Mouse (Mus musculus): ENCODE data around the gene Xlr5a. TPM values are rescaled to one million over a fixed set of nuclear protein-coding genes. Genes with fewer than 3 reads are reported as not detected.
"Not testable (repeated sequence)": the region's sequence is repeated elsewhere in the genome, so short reads cannot be mapped to it uniquely, and the experiment has no call there.

Gene Xlr5a
- total RNA-seq (2021) = under 1 TPM in 1 of 2 experiments, not detected in 1; 0.33 TPM

DNA sequence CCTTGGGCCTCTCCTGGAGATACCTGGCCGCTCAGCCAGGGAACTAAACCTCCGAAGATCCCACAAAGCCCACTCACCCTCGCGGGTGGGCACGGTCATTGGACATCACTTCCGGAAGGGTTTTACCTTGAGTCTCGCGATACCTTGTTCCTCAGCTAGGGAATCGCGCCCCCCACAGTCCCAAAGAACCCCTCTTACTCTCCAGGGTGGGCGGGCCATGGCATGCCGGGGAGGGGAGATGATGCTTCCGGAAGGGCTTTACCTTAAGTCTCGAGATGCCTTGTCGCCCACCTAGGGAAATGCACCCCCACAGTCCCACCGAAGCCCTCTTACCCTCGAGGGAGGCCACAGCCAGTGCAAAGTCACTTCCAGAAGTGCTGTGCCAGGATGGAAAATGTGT lies at the start of gene Xlr5a, which contains the start of gene Xlr5c:
Gene Xlr5a, minus strand, starts transcription at position 101 of the 400 bp plus-strand sequence.
Gene Xlr5c, minus strand, starts transcription at position 101 of the 400 bp plus-strand sequence.
- DNase-seq = not testable (repeated sequence)

DNA sequence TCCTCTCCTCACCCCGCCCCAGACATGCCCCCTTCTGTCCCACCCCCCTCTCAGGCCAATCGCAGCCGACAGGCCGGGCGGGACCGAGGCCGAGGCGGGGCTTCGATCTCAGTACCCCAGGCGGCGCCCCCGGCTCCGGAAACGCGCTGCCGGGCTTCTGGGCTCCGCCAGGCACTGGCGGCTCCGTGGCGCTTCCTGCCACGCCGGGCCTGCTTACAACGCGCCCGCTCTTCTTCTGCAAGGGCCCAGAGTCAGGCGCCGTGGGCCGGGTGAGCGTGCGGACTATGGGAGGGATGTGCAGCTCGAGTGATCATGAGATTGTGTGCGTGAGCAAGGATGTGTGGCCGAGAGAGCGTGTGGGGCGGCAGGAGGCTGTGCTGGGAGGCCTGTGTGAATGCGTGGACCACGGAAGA lies 49.7 kb upstream of the Xlr5a start, which contains the start of gene Zfp275:
Gene Zfp275, plus strand, starts transcription at position 139 of the 413 bp plus-strand sequence.
- peak; percentile 67 to 68 for DNase-seq

DNA sequence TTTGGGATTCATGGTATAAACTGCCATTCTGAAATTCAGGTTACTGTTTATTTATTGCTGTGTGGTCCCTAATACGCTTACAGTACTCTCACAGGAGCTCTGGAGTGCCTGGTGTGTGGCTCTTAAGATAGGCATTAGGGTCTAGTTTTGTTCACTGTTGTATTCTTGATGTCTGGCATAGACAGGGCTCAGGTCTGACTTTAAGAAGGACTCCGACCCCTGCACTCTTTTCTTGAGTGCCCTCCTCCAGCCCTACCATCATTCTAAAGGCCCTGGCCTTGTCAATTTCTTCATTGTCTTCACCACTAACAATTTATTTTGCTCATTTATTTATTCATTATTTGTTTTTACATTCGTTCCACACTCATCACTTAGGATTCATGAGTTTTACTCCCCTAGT lies 49.3 kb upstream of the Xlr5a start:
- DNase-seq = no peak

DNA sequence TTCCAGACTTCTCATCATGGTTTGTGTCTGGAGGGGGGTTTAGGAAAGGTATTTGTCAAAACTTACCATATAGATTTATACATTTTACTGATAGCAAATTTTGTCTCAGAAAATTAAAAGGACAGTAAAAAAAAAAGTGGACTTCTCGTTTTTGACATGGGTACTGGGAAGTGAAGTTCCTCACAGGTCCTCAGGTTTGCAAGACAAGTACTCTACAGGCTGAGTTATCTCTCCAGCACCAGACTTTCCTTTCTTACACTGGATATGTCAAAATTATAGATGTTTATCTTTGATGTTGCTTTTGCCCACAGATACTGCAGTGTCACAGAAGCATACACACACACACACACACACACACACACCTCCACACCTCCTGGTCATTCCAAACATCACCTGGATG lies 48.7 kb upstream of the Xlr5a start:
- DNase-seq = no peak

DNA sequence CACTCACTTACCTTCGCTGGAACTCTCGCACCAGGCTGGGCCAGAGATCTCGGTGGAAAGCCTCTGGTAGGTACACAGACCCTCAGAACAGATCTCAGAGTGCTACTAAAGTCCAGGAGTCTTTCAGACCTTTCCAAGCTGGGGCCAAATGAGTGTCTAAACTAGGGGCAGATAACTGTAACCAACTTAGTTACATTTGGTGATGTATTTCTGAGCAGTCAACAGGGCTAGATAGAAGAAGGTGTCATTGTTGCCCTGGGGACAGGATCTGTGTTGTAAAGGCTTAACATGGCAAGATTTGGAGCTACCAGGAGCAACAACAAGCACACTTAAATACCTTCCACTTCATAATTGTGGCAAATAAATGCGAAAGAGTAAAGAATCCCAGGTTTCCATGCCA lies 44.0 kb upstream of the Xlr5a start, which contains the start of gene Gm45015:
Gene Gm45015, minus strand, starts transcription at position 101 of the 400 bp plus-strand sequence.
- DNase-seq = no peak

DNA sequence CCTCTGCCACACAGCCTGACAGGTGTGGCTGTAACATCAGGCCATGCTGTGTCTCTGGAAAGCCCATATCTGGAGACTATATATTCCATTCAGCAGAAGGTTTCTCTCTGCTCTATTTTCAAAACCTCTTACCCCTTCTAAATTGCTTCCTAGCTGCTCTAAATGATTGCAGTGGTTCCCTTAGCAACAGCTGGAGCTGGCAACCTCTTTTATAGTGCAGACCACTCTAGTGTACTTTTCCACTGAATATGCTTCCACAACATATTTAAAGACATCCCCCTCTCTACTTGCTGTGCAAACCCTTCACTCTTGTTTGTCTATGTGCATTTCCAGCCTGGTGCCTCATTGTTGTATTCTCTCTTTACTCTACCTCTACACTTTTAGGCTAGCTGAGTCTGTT lies 40.8 kb upstream of the Xlr5a start:
- DNase-seq = no peak

DNA sequence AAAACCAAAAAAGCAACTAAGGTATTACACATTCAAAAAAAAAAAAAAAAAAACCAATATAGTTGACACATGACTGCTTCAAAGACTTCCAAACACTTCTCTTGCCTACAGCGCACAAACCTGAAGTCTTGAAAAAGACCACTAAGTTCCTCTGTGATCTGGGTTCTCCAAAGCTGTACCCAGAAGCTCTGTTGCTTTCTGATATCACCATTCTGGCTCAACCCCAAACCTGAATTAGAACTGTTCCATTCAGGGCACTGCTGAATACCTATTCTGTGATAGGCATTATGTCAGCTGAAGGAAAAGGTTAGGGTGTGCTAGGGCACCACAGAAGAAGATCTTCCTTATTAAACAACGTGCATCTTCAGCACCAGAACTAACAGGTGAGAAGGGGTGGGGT lies 34.4 kb upstream of the Xlr5a start:
- DNase-seq = no peak

DNA sequence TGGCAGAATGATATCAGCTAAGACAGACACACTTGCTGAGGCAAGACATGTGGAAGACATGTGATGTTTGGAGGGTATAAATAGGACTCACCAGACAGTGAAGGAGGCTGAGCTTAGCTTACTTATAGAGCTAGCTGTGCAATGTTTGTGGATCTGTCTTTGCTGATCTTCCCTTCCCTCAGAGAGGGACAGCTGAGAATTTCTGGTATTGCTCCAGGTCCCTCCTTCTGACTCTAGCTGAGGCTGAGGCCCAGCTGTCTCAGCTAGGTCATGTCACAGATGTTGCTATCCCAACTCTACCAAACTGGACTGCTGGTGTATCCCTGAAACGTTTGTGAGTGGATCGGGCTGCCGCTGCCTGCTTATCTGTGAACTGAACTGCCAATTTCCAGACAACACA lies 28.3 kb upstream of the Xlr5a start:
- DNase-seq = no peak

DNA sequence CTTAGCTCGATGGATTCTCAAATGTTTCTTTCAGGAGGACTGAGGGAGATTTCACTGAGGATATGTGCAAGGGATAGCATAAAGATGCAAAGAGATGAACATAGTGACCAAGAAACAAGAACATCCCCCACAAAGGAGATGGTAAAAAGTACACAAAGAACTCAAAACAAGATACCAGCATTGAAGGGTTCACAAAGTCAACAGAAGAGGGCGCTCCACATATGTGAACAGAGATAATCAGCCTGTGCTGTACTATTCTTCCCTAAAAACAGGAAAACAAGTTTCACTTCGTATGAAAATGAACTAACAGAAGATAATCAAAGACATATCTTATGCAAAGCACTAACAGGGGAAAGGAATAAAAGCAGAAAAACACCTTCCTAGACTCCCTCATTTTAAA lies 19.7 kb upstream of the Xlr5a start:
- peak in 1 of 2 experiments; percentile 10 for DNase-seq

DNA sequence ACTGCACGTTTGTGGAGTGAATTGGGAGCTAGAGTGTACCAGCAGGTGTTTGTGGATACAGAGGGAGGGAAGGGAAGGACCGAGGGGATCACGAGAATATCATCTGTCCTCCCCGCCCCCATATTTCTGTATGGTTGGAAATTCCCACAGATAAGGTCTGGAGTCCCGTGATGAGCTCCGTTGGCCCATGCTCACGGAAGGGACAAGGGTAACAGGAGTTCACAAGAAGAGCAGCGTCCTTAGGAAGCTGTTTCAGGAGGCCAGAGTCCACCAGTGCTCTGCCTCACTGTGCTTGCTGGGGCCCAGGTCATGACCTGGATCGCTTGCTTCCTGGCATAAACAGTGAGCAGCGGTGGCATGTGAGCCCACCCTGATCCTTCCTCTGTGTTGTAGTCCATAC lies 3.0 kb upstream of the Xlr5a start:
- not testable (repeated sequence) for DNase-seq

DNA sequence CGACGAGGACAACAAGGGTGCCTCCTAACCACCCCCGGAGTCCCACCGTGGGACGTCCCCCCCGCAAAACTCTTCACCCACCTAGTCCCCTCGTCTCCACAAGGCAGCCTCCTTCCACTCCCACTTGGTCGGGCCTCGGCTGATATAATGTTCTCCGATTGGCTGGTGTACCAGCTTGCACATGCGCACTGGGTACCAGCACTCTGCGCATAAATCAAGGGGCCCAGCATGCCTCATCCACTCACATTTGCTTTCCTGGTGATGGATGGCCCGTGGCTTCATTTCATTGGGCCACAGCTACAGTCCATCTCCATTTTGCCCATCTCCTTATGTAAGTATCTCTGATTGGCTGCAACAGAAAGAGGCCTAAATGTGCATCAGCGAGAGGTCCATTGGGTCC lies 27.5 kb downstream of the Xlr5a start, which contains the start of gene Xlr3c:
Gene Xlr3c, minus strand, starts transcription at position 121 of the 400 bp plus-strand sequence.
- DNase-seq = not testable (repeated sequence)

DNA sequence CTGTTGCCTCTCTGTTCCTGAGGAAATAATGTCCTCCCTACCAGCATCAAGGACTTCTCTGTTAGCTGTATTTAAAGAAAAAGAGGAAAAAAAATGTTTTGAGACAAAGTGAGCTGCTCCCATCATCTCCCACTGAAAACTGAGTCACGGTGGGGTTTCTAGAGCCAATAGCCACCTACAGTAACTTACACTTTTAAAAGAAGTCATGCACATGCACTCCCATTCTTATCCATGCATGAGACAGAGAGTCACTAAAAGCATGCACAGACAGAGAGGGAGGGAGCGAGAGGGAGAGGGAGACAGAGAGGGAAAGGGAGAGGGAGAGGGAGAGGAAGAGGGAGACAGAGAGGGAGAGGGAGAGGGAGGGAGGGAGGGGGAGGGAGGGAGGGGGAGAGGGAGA lies 30.3 kb downstream of the Xlr5a start:
- DNase-seq = not testable (repeated sequence)

DNA sequence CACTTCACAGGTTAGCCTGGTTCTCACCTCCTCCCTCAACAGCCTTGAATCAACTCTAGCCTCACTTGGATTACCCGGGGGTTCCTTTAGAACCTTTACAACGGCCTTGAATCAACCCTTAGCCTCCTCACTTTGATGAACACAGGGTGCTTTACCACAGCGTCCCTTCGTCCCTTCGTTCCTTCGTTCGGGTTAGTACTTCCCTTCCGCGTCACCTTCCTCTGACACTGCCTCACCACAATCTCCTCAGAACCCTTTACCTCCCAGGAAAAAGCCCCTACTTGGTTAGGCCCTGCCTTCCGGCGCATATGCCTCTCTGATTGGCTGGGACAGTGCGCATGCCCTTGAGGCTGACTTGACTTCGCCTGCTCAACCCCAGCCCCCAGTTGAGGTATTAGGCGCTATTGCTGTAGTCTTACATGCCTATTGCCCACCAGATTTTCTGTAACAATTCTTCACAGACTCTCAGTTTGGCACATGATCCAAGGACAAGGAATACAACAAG lies 49.9 kb downstream of the Xlr5a start, which contains the start of gene Xlr4c:
Gene Xlr4c, minus strand, starts transcription at position 310 of the 505 bp plus-strand sequence.
- DNase-seq = not testable (repeated sequence)

DNA sequence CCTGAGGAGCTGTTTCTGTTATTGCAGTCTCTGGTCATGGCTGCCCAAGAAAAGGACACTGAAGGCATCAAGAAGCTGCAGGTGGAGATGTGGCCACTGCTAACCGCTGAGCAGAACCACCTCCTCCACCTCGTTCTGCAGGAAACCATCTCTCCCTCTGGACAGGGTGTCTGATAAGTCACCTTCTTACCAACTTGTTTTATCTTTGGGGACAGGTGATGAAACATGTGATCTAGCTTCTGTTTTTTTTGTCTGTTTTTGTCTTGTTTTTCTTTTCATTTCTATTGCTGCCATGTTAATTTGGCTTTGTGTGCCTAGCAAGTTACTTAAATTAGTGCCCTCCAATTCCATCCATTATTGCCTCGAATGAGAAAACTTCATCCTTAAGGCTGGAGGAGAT lies 63.5 kb downstream of the Xlr5a start:
- no peak for DNase-seq

DNA sequence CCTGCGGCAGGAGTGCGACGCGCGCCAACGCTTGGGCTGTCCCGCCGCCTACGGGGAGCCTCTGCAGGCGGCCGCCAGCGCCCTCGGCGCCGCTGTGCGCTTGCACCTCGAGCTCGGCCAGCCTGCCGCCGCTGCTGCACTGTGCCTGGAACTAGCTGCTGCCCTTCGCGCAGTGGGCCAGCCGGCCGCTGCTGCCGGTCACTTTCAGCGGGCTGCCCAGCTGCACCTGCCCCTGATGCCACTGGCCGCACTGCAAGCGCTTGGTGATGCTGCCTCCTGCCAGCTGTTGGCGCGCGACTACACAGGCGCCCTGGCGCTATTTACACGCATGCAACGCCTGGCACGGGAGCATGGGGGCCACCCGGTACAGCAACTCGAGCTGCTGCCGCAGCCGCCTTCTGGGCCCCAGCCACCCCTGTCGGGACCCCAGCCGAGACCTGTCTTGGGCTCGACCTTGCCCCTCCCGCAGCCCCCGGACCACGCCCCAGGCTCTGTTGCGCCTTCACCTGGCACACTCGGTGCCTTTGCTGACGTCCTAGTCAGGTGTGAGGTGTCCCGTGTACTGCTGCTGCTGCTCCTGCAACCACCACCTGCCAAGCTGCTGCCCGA lies 64.1 kb downstream of the Xlr5a start:
- DNase-seq = peak in 1 of 2 experiments; percentile 40

DNA sequence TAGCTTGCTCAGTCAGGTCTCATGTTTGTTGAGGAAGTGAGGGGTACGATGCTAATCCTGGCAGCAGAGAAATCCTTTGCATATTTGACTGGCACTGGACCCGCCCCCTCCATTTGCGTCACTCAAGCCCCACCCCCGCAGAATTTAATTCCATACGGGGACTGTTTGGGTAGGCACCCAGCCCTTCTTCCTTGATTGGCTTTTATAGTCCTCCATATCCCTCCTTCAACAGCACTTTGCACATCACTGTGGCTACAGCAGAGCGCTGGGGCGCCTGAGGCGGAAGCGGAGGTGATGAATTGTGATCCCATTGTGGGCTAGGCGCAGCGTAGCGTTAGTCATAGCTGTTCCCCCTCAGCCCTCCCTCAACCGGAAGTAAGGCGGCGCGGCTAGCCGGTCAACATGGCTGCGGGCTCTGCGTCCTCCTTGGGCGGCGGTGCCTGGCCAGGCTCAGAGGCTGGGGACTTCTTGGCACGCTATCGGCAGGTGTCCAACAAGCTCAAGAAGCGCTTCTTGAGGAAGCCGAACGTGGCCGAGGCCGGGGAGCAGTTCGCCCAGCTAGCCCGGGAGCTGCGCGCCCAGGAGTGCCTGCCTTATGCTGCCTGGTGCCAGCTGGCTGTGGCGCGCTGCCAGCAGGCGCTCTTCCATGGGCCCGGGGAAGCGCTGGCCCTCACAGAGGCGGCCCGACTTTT lies 64.7 kb downstream of the Xlr5a start, which contains the start of gene F8a:
Gene F8a, plus strand, starts transcription at position 378 of the 692 bp plus-strand sequence.
- DNase-seq = peak; percentile 69 to 76

DNA sequence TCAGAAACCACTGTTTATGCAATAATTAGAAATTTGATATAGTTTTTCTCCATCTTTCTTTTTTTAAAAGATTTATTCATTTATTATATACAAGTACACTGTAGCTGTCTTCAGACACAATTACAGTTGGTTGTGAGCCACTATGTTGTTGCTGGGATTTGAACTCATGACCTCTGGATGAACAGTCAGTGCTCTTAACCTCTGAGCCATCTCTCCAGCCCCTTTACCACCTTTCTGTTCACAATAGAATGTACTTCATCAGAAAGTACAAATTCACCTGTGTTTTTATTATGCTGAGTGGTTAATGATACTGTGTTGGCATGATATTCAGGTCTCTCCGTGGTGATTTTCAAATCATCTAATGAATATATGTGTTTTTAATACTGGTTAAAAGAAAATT lies 67.4 kb downstream of the Xlr5a start:
- no peak for DNase-seq

DNA sequence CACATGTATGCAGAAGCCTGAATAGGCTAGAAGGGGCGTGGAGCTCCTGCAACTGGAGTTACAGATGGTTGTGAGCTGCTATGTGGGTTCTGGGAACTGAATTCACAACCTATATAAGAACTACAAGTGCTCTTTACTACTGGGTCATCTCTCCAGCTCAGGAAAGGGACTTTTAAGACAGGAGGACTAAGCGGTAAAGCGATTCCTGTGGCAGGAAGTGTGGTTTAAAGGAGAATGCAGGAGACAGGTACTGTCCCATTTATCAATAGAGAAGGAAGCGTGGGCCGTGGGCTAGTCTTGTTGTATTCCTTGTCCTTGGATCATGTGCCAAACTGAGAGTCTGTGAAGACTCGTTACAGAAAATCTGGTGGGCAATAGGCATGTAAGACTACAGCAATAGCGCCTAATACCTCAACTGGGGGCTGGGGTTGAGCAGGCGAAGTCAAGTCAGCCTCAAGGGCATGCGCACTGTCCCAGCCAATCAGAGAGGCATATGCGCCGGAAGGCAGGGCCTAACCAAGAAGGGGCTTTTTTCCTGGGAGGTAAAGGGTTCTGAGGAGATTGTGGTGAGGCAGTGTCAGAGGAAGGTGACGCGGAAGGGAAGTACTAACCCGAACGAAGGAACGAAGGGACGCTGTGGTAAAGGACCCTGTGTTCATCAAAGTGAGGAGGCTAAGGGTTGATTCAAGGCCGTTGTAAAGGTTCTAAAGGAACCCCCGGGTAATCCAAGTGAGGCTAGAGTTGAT lies 78.8 kb downstream of the Xlr5a start, which contains the start of gene Xlr4b:
Gene Xlr4b, plus strand, starts transcription at position 515 of the 746 bp plus-strand sequence.
- DNase-seq = not testable (repeated sequence)

DNA sequence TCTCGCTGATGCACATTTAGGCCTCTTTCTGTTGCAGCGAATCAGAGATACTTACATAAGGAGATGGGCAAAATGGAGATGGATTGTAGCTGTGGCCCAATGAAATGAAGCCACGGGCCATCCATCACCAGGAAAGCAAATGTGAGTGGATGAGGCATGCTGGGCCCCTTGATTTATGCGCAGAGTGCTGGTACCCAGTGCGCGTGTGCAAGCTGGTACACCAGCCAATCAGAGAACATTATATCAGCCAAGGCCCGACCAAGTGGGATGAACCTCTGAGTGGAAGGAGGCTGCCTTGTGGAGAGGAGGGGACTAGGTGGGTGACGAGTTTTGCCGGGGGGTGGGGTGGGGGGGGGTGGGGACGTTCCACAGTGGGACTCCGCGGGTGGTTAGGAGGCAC lies 100.8 kb downstream of the Xlr5a start, which contains the start of gene Xlr3b:
Gene Xlr3b, plus strand, starts transcription at position 274 of the 400 bp plus-strand sequence.
- peak in 1 of 2 experiments; percentile 1 for DNase-seq

DNA sequence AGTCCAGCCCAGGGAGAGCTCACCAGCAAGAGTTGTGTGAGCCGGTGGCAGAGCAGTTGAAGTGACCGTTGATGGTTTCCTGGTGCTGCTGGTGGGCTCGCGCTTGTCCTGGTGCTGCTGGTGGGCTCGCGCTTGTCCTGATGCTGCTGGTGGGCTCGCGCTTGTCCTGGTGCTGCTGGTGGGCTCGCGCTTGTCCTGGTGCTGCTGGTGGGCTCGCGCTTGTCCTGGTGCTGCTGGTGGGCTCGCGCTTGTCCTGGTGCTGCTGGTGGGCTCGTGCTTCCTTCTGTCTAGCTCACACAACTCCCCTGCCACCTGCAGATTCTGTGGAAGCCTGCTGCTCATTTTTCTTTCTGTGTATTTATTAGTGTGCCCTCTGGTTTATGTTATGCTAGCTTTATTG lies 115.9 kb downstream of the Xlr5a start, which contains the start of gene Spin2d:
Gene Spin2d, minus strand, starts transcription at position 101 of the 400 bp plus-strand sequence.
- DNase-seq = not testable (repeated sequence)

DNA sequence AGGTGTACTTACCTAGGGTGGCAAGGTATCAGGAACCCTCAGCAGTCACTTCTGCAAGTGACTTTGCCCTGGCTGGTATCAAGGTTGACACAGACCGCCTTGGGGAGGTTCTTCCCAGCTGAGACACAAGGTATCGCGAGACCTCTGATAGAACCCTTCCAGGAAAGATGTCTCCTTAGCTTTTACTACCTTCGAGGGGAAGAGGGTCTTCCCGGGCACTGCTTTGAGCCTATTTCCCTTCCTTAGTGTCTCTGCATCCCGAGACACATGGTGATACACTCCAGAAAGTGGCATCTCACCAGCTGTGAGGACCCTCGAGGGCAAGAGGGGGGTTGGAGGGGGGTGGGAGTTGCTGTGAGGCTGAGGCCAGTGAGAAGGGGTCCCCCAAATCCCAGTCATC lies 143.4 kb downstream of the Xlr5a start, which contains the start of gene DXBay18:
Gene DXBay18, minus strand, starts transcription at position 101 of the 400 bp plus-strand sequence.
- DNase-seq = not testable (repeated sequence)

DNA sequence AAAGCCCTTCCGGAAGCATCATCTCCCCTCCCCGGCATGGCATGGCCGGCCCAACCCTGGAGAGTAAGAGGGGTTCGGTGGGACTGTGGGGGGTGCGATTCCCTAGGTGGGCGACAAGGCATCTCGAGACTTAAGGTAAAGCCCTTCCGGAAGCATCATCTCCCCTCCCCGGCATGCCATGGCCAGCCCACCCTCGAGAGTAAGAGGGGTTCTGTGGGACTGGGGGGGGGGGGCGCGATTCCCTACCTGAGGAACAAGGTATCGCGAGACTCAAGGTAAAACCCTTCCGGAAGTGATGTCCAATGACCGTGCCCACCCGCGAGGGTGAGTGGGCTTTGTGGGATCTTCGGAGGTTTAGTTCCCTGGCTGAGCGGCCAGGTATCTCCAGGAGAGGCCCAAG lies 144.3 kb downstream of the Xlr5a start, which contains the start of gene Xlr5b:
Gene Xlr5b, plus strand, starts transcription at position 301 of the 400 bp plus-strand sequence.
- not testable (repeated sequence) for DNase-seq

All from layer of hippocampus, postnatal 36 days (tissue).